Mouse (Mus musculus) kidney, adult 8-10 months (tissue): ENCODE measurements around the gene Pcyt1a.
"Not testable (repeated sequence)": the region's sequence is repeated elsewhere in the genome, so short reads cannot be mapped to it uniquely, and the experiment has no call there.

Experiments used
- DNase-seq, 2 experiments: peaks; one replicate each; pipeline ENCODE4 v3.0.0; 2022

Gene Pcyt1a

GRCm38 (mm10) chr16:32434691-32435090 is 4.0 kb downstream of the Pcyt1a start:
- no peak for DNase-seq

GRCm38 (mm10) chr16:32436657-32437056 is 5.9 kb downstream of the Pcyt1a start:
- no peak for DNase-seq

GRCm38 (mm10) chr16:32437266-32437665 is 6.5 kb downstream of the Pcyt1a start:
- no peak for DNase-seq

- DNase-seq = no peak
These were observed 10.7 kb downstream of the Pcyt1a start for GRCm38 (mm10) chr16:32441432-32441831.

- DNase-seq = not testable (repeated sequence)
These were observed 13.9 kb downstream of the Pcyt1a start for GRCm38 (mm10) chr16:32444615-32445014.

GRCm38 (mm10) chr16:32445558-32445957 is 14.8 kb downstream of the Pcyt1a start:
- no peak for DNase-seq

- no peak for DNase-seq
These were observed 15.9 kb downstream of the Pcyt1a start for GRCm38 (mm10) chr16:32446563-32447138.

- DNase-seq = no peak
These were observed 18.9 kb downstream of the Pcyt1a start for GRCm38 (mm10) chr16:32449665-32450064.

- no peak for DNase-seq
These were observed 19.4 kb downstream of the Pcyt1a start for GRCm38 (mm10) chr16:32450133-32450532.

- no peak for DNase-seq
These were observed 22.4 kb downstream of the Pcyt1a start for GRCm38 (mm10) chr16:32453102-32453501.

- no peak for DNase-seq
These were observed 23.9 kb downstream of the Pcyt1a start for GRCm38 (mm10) chr16:32454646-32455045.

- no peak for DNase-seq
These were observed 25.4 kb downstream of the Pcyt1a start for GRCm38 (mm10) chr16:32456086-32456485.

GRCm38 (mm10) chr16:32456761-32457160 is 26.0 kb downstream of the Pcyt1a start:
- DNase-seq = peak in 1 of 2 experiments; percentile 28

- peak; percentile 85 to 86 for DNase-seq
These were observed 27.1 kb downstream of the Pcyt1a start for GRCm38 (mm10) chr16:32457589-32458386.

- DNase-seq = no peak
These were observed 29.8 kb downstream of the Pcyt1a start for GRCm38 (mm10) chr16:32460518-32460917.

- DNase-seq = no peak
These were observed 31.0 kb downstream of the Pcyt1a start for GRCm38 (mm10) chr16:32461713-32462112.

GRCm38 (mm10) chr16:32462950-32463349 is 32.2 kb downstream of the Pcyt1a start:
- no peak for DNase-seq

GRCm38 (mm10) chr16:32463426-32463825 is 32.7 kb downstream of the Pcyt1a start:
- DNase-seq = no peak

- DNase-seq = no peak
These were observed 34.2 kb downstream of the Pcyt1a start for GRCm38 (mm10) chr16:32464908-32465307.

- no peak for DNase-seq
These were observed 37.8 kb downstream of the Pcyt1a start for GRCm38 (mm10) chr16:32468488-32468887.

GRCm38 (mm10) chr16:32469404-32470105 is 38.8 kb downstream of the Pcyt1a start:
- DNase-seq = no peak

GRCm38 (mm10) chr16:32472276-32473015 is 41.7 kb downstream of the Pcyt1a start:
- DNase-seq = peak; percentile 32 to 61

GRCm38 (mm10) chr16:32477315-32477714 is 46.6 kb downstream of the Pcyt1a start:
- DNase-seq = no peak
